Mouse (Mus musculus) heart, adult 2 months (tissue): Measurements from ENCODE around the gene Mrpl23.

Source experiments
- CTCF ChIP-seq: fragments of 200-600 bp; IDR thresholded peaks from 2 replicates; pipeline ENCODE4 v1.8.1; 2022; ENCODE audit warnings: antibody characterized with exemption, mild to moderate bottlenecking, moderate library complexity
- EP300 ChIP-seq: fragments of 200-500 bp; IDR thresholded peaks from 2 replicates; pipeline ENCODE4 v1.6.1; 2011; ENCODE audit warnings: low read depth, low read length, control low read depth; ENCODE audit not compliant: insufficient read depth
- POLR2A ChIP-seq: fragments of 200-500 bp; IDR thresholded peaks from 2 replicates; pipeline ENCODE4 v1.6.1; 2011; ENCODE audit warnings: mild to moderate bottlenecking, low read depth, low read length, control low read depth; ENCODE audit not compliant: insufficient read depth

DNA sequence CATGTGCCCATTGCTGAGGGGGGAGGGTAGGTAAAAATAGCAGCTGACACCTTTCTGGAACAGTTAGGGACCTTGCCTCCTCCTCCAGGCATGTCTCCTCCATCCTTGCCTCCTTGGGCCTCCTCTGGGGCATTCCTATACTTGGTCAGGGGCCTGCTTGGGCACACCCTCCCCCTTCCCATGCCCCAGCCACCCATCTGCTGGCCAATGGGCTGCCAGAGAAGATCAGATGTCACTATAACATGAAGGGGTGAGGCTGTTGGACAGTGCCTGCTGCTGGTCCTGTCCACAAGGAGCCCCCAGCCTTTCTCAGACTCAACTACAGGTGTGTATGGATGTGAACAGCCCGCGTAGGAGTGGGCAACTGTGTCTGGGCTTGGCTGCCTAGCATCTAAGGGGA is 33.9 kb upstream of the Mrpl23 start, which contains the start of gene Tnnt3:
- TF ChIP-seq CTCF (no peak), EP300 (no peak), POLR2A (no peak)
